Mouse (Mus musculus) gastrocnemius, postnatal 10 days (tissue): ENCODE results near the gene Mmd. TPM values are rescaled to one million over a fixed set of nuclear protein-coding genes. Genes with fewer than 3 reads are reported as not detected.

Experiments used
- DNase-seq: peaks from one replicate; pipeline ENCODE4 v3.0.0; 2021; ENCODE audit warnings: mixed read lengths
- total RNA-seq, 2 experiments: library from RNA; stranded (reverse); gene quantifications; 2 replicates each; pipeline ENCODE4 v1.2.3; 2021

Mmd gene
- total RNA-seq, 2 experiments from 2014 or later: 14.5 to 18.7 TPM

DNA sequence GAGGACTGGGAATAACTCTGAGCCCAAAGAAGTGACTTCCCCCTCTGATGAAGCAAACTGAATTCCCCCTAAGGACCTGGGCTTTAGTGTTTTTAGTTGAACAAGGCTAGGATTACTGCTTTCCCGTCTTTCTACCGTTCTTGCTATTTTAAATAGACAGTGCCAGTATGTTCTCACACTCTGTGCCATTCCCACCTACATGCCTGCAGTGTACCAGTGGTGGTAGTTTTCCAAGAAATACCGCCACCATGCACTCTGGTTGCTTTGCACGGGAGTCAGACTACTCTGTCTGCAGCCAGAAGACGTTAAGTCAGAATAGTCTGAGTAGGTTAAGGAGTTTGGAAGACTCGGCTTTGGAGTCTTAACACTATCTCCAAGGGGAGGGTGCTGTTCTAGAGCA, 34.3 kb downstream of the Mmd start:
- no peak for DNase-seq

DNA sequence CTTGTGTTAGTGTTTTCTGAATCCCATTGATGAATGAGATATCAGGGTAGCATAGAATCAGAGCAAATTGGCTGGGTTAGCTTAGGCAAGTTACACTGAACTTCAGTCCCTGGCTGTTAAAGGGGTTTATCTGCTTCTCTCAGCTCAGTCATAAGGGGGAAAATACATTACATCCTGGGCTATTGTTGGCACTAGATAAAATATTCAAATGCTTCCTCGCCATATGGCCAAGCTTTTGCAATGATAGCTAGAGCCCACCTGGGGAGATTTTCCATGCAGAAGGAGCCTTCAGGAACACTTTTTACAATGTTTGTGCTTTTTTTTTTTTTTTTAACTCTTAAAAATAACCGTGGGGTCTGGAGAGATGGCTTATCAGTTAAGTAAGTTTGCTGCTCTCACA, 34.8 kb downstream of the Mmd start:
- no peak for DNase-seq

DNA sequence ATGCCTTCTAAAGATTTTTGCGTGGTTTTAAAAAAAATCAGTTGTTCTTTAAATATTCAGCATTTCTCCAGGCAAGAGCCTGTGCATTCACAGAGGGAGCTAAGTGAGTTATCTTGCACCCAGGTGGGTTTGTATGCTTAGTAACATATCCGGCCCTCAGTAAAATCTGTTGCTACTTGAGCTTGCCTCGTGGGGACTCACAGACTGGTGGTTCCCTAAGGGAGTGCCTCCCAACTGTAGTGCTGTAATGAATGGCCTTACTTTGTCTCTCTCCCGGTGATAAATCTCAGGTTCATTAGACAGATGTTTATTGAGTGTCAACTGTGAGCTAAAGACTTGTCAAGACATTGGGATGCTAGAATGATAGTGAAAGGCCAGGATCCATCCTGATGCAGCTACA, 35.4 kb downstream of the Mmd start:
- no peak for DNase-seq

DNA sequence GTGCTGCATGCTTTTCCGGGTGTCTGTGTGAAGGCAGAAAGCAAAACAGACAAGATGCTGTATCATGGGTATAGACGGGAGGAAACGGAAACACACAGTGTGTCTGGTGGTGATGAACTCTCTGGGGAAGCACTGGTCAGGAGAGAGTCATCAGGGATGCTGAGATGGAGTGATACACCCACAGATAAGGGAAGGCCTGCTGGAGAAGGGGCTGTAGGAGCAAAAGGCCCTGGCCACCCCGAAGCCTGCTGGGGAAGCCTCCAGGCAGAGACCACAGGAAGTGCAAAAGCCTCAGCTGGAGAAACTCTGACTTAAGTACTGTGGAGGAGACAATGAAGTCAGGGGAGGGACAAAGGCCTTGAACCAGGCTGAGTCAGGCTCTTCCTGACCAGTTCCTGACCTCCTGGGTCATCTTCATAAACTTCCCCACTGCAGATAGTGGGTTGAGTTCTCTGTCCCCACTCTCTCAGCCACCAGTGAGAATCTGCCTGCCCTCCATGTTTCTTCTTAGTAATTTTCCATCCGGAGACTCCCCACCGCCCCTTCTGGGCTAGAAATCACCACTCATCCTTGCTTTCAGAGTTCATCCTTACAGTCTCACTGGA, 37.4 kb downstream of the Mmd start:
- no peak for DNase-seq

DNA sequence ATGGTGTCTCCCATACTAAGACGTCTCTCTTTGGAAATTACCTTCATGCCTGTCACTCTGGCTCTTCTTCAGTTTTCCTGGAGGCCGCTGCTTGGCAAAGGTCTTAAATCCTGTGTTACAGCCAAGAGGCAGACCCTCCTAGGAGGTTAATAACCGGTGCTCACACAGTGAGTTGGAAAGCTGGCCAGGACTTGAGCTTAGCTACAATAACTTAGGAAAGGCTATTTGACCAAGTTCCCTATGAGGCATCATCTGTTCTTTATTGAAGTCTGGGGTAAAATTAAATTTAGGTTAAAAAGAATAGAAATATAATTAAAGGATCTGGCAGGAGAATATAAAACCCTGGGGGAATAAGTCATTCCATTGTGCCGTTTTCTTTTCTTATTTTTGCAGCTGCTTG, 41.9 kb downstream of the Mmd start:
- DNase-seq: no peak

DNA sequence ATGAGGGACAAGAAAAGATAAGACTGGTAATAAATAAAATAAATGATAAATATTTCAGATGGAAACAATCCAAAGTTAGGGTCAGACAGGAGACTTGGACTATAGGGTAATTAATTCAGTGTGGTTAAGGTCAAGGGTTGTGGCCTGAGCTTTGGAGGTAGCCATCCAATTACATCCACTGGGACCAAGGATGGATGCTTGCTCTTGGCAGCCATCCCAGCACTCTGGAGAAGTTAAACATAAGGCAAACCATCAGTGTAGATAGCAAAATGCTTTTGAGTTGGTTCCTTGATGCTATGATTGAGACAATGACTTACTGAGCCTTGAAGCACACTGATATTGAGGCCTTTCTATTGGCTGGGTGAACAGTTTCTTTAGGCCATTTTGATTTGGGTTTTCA, 43.5 kb downstream of the Mmd start:
- DNase-seq: no peak

DNA sequence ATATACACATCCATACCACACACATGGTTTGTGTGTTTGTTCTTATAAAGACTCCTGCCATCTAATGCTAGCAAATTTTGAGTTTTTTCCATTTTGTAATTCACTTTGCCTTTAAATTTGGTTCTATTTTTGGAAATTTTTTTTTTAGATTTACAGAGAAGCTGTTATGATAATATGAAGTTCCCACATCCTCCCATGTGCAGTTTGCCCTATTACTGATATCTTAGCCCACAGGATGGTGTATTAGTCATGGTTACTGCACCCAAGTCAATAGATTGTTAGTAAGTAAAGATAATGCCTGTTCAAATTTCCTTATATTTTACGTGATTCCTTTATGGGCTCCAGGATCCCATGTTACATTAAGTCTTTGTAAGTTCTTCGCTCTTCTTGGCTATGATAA, 45.4 kb downstream of the Mmd start:
- DNase-seq: no peak

DNA sequence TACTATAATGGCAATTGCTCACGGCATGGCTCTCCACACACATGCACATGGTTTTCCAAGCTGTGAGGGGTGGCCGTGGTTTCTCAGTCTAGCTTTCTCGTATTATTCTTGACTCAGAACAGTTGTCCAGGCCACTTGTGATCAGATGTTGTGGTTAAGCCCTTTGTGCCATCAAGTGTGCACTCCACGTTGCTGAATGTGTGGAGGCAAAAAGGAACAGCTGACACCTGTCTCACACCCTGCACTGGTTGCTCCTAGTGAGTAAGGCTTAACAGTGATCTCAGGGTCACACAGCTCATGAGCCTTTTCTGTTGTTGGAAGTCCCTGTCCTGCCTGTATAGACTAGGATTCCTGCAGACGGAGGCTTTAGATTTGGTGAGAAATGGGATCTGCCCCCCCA, 56.8 kb downstream of the Mmd start:
- DNase-seq: no peak

DNA sequence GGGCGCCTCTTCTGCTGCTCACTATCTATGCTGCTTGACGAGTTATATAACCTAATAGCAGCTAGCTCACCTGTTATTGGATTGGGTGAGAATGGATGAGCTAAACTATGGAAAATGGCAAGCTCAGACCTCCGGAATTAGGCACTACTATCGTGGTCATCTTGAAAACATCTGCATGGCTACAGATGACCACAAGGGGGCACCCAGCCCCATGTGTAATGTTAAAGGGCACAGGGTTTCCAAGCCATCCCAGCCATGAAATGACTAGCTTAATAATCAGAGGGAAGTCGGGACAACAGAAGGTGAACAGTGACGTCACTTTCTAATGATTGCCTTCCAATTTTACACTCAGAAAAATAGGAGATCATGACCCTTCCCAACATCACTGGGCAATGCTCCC, 57.7 kb downstream of the Mmd start:
- peak; percentile 68 for DNase-seq

DNA sequence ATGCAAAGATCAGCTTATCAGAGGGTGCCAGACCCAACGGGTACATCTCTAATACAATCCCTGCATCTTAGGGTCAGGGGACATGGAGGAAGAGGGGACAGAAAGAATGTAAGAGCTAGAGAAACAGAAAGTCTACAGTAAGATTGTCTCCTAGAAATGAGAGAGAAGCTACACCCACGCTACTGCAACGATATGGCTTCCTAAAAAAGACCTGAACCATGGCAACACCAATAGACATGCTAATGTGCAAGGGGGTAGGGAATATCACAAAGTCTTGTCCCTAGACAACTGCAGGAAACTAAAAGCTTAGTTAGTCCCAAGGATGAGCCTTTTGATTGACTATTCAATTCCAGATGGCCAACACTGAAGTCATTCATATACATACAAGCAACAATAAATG, 65.3 kb downstream of the Mmd start:
- no peak for DNase-seq

DNA sequence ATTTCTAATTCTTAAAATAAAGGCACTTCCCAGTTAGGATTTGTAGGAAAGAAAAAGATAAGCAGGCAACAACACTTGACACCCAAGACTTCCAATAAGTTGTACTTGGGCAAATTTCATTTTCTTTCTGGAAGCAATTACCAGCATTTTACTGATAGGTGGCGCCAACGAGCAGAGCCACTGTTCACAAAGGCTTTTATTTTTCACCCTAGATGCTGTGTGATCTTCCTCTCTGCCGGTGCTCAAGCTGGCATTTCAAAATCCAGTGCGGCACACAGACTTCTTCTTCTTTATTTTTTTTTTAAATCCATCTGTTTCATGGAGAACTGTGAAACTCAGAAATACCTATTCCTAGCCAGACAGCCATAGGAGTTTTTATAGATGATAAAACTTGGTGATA, 68.2 kb downstream of the Mmd start:
- peak; percentile 46 for DNase-seq

DNA sequence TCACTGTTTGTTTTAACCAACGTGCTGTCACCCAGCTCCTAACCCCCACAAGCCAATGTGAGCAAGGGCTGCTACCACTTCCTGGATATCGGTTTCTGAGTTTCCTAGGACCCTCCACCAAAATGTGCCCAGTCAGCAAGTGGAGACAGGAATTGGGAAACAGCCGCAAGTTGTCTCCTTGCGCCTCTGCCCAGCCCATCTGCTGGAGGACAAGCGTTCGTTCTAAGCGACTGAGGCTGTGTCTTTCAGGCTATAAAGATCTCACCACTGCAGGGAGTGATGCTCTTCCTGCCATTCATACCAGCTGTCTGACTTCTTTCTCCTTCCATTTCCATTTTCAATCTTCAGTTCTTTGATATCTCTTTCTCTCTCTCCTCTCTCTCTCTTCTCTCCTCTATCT, 71.7 kb downstream of the Mmd start:
- DNase-seq: no peak

DNA sequence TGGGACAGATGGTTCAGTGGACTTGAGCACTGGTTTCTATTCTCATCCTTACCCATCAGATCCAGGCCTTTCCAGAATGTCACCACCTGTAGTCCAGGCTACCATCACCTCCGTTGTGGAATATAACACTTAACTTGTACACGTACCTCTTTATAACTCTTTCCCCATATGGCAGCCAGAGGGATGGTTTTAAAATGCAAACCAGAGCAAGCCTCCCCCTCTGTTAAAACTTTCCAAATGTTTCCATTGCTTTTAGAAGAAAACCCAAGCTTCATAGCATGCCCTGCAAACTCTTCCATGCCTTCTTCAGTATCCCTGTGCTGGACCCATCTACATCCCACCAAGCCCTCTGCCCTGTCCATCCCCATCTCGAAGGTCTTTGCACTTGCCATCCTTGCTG, 75.3 kb downstream of the Mmd start:
- no peak for DNase-seq

DNA sequence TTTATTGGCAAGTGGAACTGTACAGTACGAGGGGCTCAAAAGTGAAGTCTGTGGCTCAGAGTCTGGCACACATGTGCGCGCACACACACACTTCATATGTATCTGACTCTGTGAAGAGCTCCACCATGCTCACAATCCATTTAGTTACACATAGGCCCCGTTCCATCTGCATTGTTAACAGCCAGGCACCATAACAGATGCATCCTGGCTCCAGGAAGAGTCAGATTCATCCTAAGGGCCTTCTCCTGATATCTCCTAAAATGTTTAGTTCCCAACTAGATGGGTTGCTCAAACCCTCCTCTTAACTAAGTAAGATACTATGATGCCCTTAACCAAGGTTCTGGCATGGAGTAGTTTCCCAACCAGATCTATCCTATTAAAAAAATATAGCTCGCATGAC, 76.9 kb downstream of the Mmd start:
- no peak for DNase-seq

DNA sequence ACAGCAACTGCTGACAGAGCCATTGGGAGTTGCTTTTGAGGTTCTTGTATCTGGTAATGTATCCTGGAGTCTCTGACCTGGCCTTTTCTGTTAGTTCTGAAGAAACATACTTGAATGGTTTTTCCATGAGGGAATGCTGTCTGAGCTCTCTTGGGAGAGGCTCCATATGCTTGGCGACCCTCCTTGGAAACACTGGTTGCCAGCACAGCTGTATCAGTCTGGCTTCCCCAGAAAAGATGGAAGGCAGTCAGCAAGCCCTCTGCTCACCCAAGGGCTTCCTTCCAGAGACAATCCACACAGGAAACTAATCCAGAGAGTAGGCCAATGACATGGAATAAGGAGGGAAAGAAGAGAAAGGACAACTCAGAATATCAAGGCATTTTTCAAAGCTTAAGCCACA, 77.6 kb downstream of the Mmd start:
- DNase-seq: peak; percentile 22

Other genes with a start within 250 kb of the Mmd start
- 1 to 10 TPM; 2.3 to 3.1 TPM for gene Pctp, start 246.6 kb upstream of the Mmd start, total RNA-seq
- 10 to 100 TPM; 19.2 to 22.5 TPM for gene Tmem100, start 219.1 kb upstream of the Mmd start, total RNA-seq
- 1 to 10 TPM; 4.2 to 5.3 TPM for gene Gm45716, start 61.8 kb upstream of the Mmd start, total RNA-seq
- gene Hlf, start 141.4 kb downstream of the Mmd start, total RNA-seq: 1 to 10 TPM; 5.1 to 7.5 TPM